Mouse (Mus musculus) spleen, adult 2 months (tissue): ENCODE measurements around the gene Tspan14. TPM values are rescaled to one million over a fixed set of nuclear protein-coding genes. Genes with fewer than 3 reads are reported as not detected.

Source experiments
- DNase-seq, 2 experiments: peaks; one replicate each; pipeline versions ENCODE4 v3.0.0 to v3.0.0-alpha.2; 2012 to 2021; ENCODE audit warnings: low spot score in 2 of 2, low read depth in 1 of 2
- H3K27ac ChIP-seq: fragments of 200-500 bp; 2 replicates; pipeline ENCODE4 v1.5.1; 2012; ENCODE audit warnings: low read length, inconsistent platforms; ENCODE audit not compliant: insufficient read depth
- H3K27me3 ChIP-seq: fragments of 200-500 bp; 2 replicates; pipeline ENCODE4 v1.6.1; 2012; ENCODE audit warnings: mild to moderate bottlenecking, moderate library complexity, low read length, inconsistent platforms; ENCODE audit not compliant: control insufficient read depth, insufficient read depth
- H3K36me3 ChIP-seq: fragments of 200-500 bp; 2 replicates; pipeline ENCODE4 v1.6.1; 2012; ENCODE audit warnings: mild to moderate bottlenecking, low read length, inconsistent platforms; ENCODE audit not compliant: control insufficient read depth, insufficient read depth
- H3K4me1 ChIP-seq: fragments of 200-500 bp; 2 replicates; pipeline ENCODE4 v1.6.1; 2011; ENCODE audit warnings: inconsistent platforms; ENCODE audit not compliant: control insufficient read depth, insufficient read depth, insufficient read length
- H3K4me3 ChIP-seq: fragments of 200-500 bp; 2 replicates; pipeline ENCODE4 v1.5.1; 2011; ENCODE audit warnings: mild to moderate bottlenecking, inconsistent platforms; ENCODE audit not compliant: insufficient read depth, insufficient read length; ENCODE audit errors: extremely low read depth
- CTCF ChIP-seq: fragments of 200-500 bp; IDR thresholded peaks from 2 replicates; pipeline ENCODE4 v1.5.1; 2011; ENCODE audit warnings: mild to moderate bottlenecking, inconsistent platforms; ENCODE audit not compliant: insufficient read depth, insufficient read length, insufficient replicate concordance; ENCODE audit errors: extremely low read depth
- POLR2A ChIP-seq: fragments of 200-500 bp; IDR thresholded peaks from 2 replicates; pipeline ENCODE4 v1.6.1; 2011; ENCODE audit warnings: low read depth, low read length, inconsistent platforms
- WGBS: fragments of 180-500 bp; shearing (Covaris S2); methylation state at CpG from one replicate; pipeline ENCODE4 v1.1.7; 2018; 5-methylcytosine and 5-hydroxymethylcytosine counted together
- polyA plus RNA-seq: library from polyadenylated mRNA; depleted of rRNA; stranded (reverse); fragments of >200 nt; gene quantifications from 2 replicates; pipeline ENCODE4 v1.2.3, GENCODE M21; 2012

Tspan14 gene
- polyA plus RNA-seq, 1 experiment: 60.0 TPM

- DNase-seq: no peak
- 82% methylated on average over 5 of the region's 5 CpGs for WGBS
- Histone ChIP-seq H3K27me3 (no peaks in the 10 kb centered on the region), H3K36me3 (no peaks in the 10 kb centered on the region), H3K27ac (no peak overlapping the region), H3K4me1 (no peaks in the 10 kb centered on the region), H3K4me3 (no peak overlapping the region)
- TF ChIP-seq CTCF (no peak), POLR2A (no peak)
Observed at GRCm38 (mm10) chr14:41007641-41008040, 41.0 kb upstream of the Tspan14 start.

- H3K4me3 ChIP-seq: no peak overlapping the region
- TF ChIP-seq POLR2A: no peak
- H3K4me1 ChIP-seq: no peaks in the 10 kb centered on the region
- DNase-seq: no peak
- WGBS: 85% methylated on average over 3 of the region's 3 CpGs
- no peaks in the 10 kb centered on the region for H3K27me3 ChIP-seq
- H3K27ac ChIP-seq: no peak overlapping the region
- H3K36me3 ChIP-seq: no peaks in the 10 kb centered on the region
Observed at GRCm38 (mm10) chr14:41006899-41007298, 40.3 kb upstream of the Tspan14 start.

GRCm38 (mm10) chr14:41006263-41006662, 39.7 kb upstream of the Tspan14 start:
- TF ChIP-seq CTCF (no peak), POLR2A (no peak)
- 76% methylated on average over 10 of the region's 10 CpGs for WGBS
- Histone ChIP-seq H3K4me3 (no peak overlapping the region), H3K4me1 (no peaks in the 10 kb centered on the region), H3K27ac (no peak overlapping the region), H3K27me3 (no peaks in the 10 kb centered on the region), H3K36me3 (no peaks in the 10 kb centered on the region)
- DNase-seq: no peak

- H3K4me1 ChIP-seq: peaks cover 2% of the 10 kb centered on the region; the same call in 1 of the 2 replicates
- no peak for DNase-seq
- no peaks in the 10 kb centered on the region for H3K36me3 ChIP-seq
- no peak overlapping the region for H3K4me3 ChIP-seq
- no peak overlapping the region for H3K27ac ChIP-seq
- no peaks in the 10 kb centered on the region for H3K27me3 ChIP-seq
- TF ChIP-seq CTCF (no peak), POLR2A (no peak)
- 86% methylated on average over 9 of the region's 9 CpGs for WGBS
Observed at GRCm38 (mm10) chr14:41005716-41006115, 39.1 kb upstream of the Tspan14 start.

GRCm38 (mm10) chr14:41004201-41005141, 37.9 kb upstream of the Tspan14 start:
- WGBS: 87% methylated on average over 22 of the region's 22 CpGs
- Histone ChIP-seq H3K27ac (no peak overlapping the region), H3K27me3 (no peaks in the 10 kb centered on the region), H3K4me1 (peaks cover 7% of the 10 kb centered on the region; the same call in 1 of the 2 replicates), H3K36me3 (no peaks in the 10 kb centered on the region), H3K4me3 (no peak overlapping the region)
- no peak for DNase-seq
- TF ChIP-seq CTCF (no peak), POLR2A (no peak)

- H3K36me3 ChIP-seq: no peaks in the 10 kb centered on the region
- no peak for TF ChIP-seq CTCF
- TF ChIP-seq POLR2A: no peak
- 98% methylated on average over 5 of the region's 5 CpGs for WGBS
Observed at GRCm38 (mm10) chr14:41001576-41001975, 35.0 kb upstream of the Tspan14 start.

GRCm38 (mm10) chr14:41000801-41001200, 34.2 kb upstream of the Tspan14 start:
- Histone ChIP-seq H3K36me3 (no peaks in the 10 kb centered on the region), H3K27ac (0 out of 2 replicates have a peak overlapping the region, but pooled peaks have one; percentile 21), H3K4me3 (no peak overlapping the region), H3K27me3 (no peaks in the 10 kb centered on the region), H3K4me1 (peaks cover 15% of the 10 kb centered on the region; the same call in 1 of the 2 replicates)
- no peak for TF ChIP-seq CTCF
- no peak for TF ChIP-seq POLR2A
- WGBS: 87% methylated on average over 4 of the region's 4 CpGs
- no peak for DNase-seq

More at GRCm38 (mm10) chr14:41001576-41001975, 35.0 kb upstream of the Tspan14 start:
- Histone ChIP-seq H3K27ac (no peak overlapping the region), H3K4me3 (no peak overlapping the region), H3K27me3 (no peaks in the 10 kb centered on the region), H3K4me1 (peaks cover 15% of the 10 kb centered on the region; the same call in 1 of the 2 replicates)
- no peak for DNase-seq
